Mouse (Mus musculus) adrenal gland, adult 8-10 months (tissue): ENCODE measurements around the gene Mymk. TPM values are rescaled to one million over a fixed set of nuclear protein-coding genes. Genes with fewer than 3 reads are reported as not detected.

Experiments
- DNase-seq: peaks from one replicate; pipeline ENCODE4 v3.0.0; 2022
- total RNA-seq, 4 experiments: library from RNA; stranded (reverse); gene quantifications; 2 replicates each; pipeline ENCODE4 v1.2.4; 2022

Mymk gene
- total RNA-seq, 4 experiments from 2014 or later, result 0.20 TPM; not detected in 3

DNA sequence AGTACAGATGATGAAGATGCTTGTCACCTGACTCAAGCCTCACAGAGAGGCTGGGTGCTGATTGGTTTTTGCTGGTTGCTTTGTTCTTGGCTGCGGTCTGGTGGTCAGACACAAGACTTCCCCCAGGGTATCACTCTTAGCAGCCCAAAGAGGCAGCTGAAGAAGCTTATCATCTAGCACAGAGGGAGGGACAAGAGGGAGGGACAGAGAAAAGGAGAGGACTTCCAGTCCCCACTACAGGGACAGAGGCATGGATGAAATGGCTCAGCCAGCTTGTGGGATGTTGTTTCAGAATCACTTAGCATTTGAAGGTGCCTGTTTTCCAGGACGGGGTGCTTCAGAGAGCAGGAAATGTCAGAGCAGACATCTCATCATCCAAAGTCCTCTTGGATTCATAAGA, 6.3 kb upstream of the Mymk start:
- no peak for DNase-seq

DNA sequence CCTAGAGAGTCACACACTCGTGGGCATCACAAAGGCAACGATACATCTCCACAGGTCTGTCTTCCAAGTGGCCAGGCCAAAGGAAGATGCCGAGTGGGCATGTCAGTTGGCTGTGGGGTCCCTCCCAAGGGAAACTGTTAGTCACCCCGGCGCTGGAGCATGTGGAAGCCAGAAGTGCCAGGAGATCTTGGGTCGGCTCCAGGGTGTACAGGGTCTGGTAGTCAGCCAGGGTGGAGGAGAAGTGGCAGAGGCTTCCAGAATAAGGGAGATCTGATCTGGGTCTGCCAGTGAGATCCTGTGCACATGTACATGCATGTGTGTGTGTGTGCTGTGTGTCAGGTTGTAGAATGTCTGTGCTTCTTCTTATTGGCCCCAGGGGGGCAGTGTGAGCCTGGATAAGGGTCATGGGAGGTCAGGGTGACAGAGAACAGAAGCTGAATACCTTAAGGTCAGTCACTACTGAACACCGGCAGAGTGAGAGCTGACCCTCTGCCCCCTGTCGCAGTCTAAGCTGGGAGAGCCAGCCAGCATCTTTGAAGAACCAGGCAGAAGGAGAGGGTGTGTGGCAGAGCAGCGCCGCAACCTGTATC, 5.8 kb upstream of the Mymk start:
- no peak for DNase-seq

DNA sequence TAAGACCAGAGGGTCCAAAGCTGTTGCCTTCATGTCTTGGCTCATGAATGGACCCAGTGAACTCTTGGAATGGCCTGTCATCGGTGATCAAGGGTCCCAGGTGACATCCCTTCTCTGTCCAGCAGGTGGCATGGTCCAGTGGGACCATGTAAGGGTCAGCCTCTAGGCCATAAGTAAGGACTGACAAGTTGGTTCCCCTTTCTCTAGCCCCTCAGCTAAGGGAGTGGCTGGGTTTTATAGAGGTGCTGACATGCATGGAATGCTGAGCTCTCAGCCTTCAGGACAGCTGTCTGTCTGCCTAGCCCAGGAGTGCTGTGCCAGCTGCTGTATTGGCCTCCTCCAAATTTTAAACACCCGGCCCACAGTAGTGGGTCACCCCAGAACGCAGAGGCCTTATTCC, 3.5 kb upstream of the Mymk start:
- no peak for DNase-seq

DNA sequence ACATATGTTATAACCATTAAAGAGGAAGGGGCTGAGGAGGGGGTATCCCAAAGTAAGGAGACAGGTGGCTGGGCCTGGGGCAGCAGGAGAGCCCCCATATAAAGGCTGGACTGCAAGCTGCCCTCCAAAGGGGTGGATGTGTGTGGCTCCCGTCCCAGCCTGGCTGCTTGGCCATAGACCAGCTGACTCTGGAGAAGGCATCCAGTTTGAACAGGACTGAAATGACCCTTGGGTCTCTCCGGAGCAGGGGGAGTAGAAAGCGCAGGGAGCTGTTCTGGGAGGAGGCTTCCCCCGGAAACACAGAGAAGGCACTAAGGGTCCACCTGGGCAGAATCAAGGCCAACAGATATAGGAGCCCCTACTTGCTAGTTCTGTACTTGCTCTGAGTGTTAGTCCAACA, 2.8 kb upstream of the Mymk start:
- no peak for DNase-seq

DNA sequence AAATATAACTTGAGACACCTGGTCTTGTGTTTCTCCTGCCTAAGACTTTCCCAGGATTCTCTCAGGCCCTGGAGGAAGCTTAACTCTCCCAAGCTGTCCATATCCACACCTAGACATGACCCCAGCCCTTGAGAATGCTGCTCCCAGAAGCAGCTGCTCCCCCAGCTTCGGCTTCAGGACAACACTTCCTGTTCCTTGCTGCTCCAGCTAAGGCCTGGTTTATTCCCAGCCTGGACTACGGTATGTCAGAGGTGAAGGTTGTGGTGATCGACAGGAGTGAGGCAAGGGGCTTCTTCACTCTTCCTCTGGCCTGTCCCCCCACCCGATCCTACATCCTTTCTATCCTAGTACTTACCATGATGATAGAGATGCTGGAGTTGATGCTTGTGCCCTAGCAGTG, 1.4 kb upstream of the Mymk start:
- DNase-seq, result no peak

DNA sequence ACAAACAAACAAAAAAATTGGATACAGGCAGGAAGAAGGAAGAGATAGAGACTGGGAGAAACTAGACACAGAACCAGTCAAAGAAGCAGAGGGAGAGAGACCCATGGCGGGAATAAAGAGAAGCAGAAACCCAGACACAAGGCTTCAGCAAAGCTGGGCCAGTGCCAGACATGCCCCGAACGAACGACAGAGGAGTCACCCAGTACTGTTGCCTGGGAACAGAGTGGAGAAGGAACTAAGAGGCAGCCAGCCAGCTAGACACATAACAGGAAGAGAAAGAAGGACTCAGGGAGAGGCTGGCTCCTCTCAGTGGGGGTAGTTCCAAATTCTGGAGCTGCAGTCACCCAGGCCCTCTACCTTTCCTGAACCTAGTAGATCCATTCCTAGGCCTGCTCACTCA, 842 bp downstream of the Mymk start:
- peak; percentile 62 for DNase-seq

DNA sequence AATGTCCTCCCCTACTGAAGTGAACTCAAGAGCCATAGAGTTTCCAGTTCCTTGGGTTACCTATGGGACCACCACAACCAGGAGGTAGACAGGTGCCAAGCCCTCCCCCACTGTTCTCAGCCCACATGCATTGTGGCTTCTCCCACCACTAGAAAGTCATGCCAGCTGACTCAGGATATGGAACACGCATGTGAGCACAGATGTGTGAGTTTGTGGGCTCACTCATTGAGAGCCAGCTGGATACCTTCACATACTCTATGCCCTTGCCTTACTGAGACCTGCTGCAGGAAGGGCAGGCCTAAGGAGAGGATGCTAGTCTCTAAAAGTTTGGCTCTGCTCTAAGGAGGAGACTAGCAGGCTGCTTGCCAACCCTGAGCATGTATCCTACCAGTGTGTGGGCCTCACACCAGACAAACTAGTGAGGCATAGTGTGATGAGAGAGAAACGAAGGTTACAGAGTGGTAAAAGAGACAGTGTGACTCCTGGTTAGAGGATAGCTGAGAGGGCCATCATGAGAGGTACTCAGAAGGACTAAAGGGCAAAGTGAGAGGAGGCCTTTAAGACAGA, 1.6 kb downstream of the Mymk start:
- no peak for DNase-seq

DNA sequence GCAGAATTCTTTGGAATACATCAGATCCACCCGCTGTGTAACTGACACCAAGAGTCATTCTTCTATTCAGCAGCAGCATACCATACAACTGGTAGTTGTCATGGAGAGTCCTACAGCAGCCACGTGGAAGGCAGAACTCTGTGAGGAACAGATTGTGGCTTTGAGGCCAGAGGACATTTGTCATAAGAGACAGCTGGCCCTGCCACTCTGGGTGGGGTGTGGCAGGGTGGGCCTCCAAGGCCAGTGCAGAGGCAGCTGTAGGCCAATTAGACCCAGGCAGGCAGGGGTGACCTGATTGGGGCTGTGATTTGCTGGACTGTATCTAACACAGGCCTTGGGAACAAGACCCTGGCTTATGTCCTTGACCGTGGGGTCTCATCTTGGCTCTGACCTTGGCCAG, 2.3 kb downstream of the Mymk start:
- DNase-seq, result no peak

DNA sequence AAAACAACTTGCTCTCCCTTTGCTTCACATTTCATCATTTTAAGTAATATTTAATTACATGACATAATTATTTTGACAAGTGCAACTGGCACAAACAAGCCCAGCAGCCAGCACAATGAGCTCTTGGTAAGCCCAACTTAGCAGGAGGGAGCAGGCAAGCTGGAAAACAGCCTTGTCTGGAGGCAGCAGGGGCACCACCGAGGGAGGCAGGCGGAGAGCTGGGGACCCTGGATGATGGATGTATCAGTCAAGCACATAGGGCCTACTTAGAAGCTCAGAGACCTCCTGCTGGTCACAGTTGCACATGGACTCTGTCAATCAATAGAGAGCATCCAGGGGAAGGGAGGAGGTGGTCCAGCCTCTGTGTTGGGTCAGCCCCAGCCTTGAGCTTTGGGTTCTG, 4.0 kb downstream of the Mymk start:
- no peak for DNase-seq

DNA sequence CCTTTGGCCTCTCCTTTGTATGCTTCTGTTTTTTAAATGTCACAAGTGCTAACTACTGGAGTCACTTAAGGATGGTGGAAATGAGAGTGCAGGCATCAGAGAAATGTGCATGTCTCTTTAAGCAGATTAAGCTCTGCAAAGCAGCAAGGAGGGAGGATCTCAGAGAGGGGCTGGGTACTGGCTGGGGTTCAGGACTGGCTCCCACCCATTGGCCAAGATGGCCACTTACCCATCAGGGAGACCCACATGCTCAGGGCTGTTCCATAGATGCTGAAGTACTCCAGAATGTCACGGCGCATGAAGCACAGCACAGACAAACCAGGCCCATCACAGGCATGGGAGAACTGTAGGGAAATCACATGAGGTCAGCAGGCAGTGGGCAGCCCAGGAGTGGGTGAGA, 4.9 kb downstream of the Mymk start:
- DNase-seq, result no peak

DNA sequence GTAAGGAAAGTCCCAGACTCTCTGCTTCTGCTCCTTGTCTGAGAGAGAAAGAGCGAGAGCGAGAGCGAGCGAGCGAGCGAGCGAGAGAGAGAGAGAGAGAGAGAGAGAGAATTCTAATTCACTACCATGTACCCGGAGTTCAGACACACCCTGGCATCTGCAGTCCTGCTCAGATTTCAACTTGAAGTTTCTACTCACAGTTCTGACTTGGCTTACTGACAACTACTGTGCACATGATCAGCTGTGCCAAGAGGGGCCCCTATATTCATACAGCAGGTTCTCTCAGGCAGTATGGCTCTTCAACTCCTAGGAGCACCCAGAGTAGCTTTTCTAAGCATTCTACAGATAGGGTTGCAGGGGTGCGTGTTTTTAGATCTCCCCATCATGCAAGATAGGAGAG, 12.8 kb downstream of the Mymk start:
- DNase-seq, result no peak

DNA sequence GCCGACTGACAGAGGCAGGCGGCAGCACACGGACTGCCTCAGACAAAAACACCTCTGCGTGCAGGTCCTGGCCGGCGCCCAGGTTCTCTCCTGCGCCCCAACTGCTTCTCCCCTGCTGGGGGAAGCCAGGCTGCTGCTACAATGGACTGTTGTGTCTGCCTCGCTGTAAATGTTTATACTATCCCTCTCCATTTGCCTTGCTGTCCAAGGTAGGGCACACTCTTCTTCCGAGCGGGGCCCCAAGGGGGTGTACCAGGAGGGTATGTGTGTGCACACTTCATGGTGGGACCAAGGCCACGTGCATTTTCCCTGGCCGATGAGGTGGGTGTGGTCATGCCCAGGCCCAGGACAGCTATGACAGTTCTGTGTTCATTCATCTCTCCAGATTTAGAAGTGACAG, 13.2 kb downstream of the Mymk start:
- no peak for DNase-seq

DNA sequence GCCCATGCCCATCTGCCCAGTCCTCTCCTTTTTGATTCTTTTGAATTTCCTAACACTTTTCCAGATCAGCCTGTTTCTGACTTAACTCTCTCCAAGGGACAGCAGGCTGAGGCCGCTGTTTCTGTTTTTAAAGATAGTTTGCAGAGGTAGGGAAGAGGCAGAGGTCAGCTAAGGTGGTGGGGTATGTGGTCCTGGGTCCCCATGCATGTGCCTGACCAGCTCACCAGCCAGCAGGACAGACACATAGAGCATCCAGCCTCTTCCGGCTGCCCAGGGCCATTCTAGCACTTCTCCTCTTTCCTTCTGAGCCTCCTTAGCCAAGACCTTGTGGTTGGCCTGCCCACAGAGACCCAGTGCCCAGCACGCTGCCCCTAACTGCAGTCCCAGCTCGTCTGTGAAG, 13.7 kb downstream of the Mymk start:
- no peak for DNase-seq

DNA sequence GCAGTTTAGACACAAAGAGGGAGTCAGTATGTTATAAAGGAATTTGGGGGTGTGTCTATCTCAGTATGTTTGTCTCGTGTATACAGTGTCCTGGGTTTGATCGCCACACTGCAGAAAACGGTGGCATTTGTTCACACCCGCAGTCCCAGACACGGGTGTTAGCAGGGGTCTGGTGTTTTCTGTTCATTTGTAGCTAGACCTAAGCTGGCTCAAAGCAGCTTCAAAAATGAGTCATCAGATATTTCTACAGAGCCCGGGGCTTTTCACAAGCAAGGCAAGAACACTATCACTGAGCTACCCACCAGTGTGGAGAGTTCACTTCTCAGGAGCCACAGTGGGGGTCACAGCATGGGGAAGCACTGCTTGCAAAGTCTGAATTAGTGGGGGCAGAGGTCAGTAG, 22.6 kb downstream of the Mymk start:
- no peak for DNase-seq

DNA sequence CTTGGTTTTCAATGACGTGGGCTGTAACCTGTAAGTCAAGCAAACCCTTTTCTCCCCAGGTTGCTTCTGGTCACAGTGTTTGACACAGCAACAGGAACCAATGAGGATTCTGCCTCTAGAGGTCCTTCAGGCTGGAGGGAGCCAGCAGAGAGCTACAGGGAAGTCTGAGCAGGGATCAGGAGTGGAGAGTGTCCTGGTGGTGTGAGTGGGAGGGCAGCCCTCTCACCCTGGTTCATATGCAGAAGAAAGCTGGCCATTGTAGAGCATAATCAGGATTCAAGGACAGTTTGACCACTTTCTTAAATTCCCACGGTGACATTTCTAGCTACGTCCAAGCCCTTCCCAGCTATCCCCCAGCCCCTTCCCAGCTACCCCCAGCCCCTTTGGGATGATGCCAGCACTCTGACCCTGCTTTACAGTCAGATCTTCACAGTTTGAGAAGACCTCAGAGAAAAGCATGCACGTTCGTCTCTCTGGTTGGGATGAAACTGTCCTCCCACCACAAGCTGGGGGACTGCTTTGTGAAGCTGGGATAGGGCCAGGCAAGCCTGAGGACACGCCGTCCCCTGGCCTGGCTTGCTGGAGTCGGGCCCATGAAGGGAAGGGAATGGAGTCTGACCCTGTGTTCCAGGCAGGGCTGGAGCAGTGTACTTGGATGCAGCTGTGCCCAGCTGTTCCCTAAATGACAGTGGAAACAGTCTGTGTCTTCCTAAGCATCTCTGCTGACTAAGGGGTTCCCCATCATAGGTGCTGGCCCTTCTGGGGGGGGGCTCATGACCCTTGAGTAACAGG, 25.8 kb downstream of the Mymk start:
- DNase-seq, result no peak

DNA sequence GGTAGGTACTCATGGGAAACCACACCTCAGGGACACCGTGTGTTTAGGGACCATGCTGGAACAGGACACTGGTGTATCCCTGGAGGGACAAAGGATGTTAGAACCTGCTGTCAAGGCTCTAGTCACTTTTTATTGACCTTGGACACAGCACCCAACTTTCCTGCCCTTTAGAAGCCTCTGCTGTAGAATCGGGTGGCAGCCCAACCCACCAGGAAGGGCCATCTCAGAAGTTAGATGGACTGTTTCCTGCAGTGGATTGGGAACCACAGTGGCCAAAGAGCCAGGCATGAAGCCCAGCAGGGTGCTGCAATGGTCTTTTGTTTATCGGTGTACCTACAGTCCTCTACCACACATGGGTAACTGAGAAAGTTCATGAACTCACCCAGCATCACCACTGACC, 27.3 kb downstream of the Mymk start:
- DNase-seq, result no peak

DNA sequence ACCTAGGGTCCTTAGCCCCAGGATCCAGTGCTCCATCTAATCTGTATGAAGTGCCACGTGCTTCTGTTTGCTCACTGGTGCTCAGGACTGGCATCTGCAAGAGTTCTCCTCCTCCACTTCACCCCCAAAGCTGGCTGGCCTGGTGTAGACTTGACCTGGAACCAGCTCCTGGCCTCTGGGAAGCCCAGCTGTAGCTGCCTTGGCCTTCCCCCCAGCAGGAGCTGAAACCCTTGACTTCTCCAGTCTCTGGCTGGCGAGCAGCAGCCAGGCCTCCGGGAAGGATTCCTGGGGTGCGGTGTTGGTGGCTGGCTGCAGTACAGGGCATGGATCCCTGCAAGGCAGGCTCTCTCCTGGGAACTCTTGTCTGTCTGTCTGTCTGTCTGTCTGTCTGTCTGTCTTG, 27.8 kb downstream of the Mymk start:
- DNase-seq, result no peak

DNA sequence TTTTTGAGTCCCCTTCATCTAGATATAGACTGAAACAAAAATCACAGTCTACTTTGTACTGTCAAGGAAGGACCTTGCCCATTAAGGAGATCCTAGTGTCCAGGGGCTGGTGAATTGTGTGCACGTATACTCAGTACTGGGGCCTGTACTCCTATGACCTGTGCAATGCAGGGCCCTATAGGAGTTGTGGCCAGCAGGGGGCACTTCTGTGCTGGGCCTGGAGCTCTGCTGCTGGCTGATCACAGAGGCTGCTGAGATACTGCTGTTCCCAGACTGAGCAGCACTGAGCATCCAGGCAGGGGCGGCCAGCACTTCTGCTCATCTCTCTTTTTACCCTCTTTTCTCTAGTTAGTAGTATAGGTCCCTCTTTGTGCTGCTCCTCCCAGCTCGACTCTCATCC, 28.5 kb downstream of the Mymk start:
- DNase-seq, result peak; percentile 50

DNA sequence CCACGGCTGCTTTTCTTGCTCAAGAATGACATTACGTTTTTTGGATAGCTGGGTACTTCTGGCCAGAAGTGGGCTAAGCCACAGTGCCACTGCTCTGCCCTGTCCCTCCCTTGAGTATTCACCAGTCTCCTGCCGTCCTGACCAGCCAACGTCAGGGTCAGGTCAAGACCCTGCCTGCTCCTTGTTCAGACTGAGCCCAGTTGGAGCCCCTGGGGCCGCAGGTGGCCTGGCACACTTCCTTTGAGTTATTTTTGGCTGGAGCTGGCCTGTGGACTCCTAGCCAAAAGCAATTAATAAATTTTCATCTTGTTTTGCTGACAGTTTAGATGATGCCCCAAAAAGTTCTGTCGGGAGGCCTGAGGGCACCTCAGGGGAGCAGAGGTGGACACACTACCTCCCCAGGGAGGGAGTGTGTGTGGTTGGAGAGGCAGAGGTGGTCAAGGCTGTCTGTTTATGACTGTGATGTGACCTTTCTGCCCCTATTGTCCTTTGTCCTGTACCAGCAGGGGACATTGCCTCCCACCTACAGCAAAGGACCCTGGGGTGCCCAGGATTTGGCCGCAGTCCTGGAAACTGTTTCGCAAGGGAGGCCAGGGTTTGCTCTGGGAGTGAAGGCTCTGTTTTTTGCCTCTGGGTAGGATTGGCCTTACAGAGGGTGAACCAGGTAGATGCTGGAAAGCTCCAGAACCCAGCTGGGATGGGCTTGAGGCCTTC, 29.7 kb downstream of the Mymk start:
- no peak for DNase-seq

DNA sequence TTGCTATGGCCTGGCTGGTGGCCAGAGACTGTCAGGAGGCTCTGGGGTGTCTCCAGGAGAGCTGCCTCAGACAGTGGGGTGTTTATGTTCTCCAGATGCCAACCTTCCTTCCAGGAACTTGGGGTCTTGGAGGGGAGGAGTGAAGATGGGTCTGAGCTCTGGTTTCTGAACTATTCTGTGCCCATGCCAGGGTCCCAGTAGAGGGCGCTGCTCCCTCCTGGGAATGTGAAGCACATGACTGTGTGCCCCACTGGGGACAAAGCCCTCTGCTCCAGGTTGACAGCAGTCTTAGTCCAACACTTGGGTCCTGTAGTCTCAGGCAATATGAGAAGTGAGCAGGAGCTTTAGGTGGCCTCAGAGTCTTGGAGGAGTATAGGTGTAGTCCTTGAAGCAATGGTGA, 32.7 kb downstream of the Mymk start:
- DNase-seq, result no peak

DNA sequence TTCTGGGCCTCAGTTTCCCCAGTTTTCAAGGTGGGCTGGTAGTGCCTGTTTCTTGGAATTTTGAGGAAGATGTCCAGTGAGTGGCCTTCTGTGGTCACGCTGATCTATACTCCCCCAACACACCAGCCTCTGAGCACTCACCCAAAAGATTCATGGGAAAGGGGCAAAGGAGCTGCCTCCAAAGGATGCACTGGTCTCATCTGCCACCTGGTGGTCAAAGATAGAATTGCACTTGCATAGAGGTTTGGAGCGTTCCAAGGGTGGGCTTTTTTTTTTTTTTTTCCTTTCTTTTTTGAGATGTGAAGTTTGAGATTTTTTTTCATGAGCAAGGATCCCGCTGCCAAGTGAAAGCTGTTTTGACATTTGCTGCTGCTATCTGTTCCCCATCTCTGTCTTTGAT, 33.4 kb downstream of the Mymk start:
- DNase-seq, result no peak

DNA sequence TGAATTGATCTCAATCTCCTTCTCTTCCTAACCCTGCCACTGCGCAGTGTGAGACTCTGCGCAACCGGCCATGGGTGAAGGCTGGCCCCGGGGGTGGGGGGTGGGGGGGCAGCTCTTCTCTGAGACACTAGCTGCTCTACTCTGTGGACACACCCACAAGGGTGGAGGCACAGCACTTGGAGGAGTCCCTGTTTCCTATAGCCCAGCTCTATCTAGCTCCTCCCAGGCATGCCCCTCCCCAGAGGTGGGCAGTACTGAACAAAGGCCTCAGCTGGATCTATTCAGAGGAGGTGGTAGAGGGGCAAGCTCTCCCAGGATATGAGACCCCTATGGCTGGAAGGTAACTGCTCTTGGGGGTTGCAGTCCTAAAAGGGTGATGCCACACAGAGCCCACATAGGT, 35.0 kb downstream of the Mymk start:
- no peak for DNase-seq

DNA sequence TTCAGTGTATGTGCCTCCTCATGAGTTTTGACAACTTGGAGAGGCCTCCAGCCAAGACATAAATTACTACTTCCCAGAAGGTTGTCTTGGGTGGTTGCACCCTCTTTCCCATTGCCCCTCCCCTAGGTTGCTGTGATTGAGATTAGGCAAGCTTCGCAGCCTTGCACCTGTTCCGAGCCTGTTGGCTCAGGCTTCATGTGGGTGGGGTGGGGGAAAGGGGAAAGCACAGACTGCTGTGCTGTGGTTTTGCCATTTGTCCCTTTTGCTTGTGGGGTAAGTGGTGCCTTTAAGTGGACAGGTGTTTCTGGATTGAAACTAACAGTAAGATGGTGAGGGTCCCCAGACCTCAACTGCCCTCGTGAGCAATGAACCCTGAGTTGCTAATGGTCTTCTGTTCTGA, 36.0 kb downstream of the Mymk start:
- no peak for DNase-seq

DNA sequence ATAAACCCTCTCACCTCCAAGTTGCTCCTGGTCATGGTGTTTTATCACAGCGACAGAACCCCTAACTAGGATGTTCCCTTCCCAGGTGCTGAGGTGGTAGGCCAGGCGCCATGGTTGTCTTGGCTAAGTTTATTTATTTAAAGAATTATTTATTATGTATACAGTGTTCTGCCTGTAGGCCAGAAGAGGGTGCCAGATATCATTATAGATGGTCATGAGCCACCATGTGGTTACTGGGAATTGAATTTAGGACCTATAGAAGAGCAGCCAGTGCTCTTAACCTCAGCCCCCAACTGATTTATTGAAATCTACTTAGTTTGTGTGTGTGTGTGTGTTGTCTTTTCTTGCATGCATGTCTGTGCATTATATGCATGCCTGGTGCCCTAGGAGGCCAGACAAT, 39.6 kb downstream of the Mymk start:
- no peak for DNase-seq
